Mouse (Mus musculus) testis, postnatal 10 days (tissue): Measurements from ENCODE around the gene Atp2a1.
"Not testable (repeated sequence)": the region's sequence is repeated elsewhere in the genome, so short reads cannot be mapped to it uniquely, and the experiment has no call there.

Source experiments
- DNase-seq: peaks from one replicate; pipeline ENCODE4 v3.0.0; 2021; ENCODE audit warnings: low spot score

Atp2a1 gene

DNA sequence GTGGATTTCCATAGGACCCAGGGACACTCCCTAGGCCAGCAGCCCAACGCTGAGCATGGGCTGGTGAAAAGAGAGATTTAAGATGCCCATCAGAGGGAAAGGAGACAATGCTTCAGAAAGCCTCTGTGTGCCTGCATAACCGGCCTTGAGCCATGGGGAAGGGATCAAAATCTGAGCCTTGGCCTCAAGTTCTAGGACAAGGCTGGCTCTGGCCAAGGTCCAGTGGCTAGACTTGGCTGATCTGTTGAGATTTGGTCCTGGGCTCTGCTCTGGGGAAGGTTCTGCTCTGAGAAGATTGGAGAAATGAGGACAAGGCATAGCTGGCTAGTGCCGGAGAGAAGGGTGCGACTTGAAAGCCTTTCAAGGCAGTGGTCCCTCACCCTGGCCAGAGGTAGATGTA lies 51.8 kb downstream of the Atp2a1 start:
- DNase-seq = no peak

DNA sequence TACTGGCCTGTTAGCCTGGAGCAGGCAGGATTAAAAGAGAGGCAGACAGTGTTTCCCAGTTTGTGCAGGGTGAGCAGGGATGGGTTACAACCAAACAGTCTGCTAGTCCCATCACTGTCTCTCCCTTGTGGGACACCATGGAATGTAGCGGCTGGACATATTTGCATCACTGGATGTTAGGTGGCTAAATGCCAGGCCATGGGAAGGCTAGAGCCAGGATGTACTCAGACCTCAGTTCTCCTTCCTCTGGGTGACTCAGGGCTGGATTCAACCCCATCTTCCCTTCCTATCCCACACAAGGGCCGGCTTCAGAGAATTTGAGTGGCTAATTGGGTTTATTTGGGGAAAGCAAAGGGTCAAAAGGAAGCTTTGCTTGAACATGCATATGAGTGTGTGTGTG lies 54.2 kb downstream of the Atp2a1 start:
- DNase-seq = no peak

DNA sequence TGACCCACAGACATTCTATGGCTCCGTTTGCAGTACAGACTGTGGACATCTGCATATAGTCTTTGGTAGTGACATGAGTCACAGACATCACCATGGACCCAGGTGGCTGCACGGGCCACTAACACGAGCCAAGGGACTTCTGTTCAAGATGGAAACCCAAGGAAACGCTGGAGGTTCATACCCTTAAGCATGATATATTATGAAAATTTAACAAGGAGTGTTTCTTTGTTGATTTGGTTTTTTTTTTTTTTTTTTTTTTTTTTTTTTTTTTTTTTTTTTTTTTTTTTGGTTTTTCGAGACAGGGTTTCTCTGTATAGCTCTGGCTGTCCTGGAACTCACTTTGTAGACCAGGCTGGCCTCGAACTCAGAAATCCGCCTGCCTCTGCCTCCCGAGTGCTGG lies 60.4 kb downstream of the Atp2a1 start:
- not testable (repeated sequence) for DNase-seq

DNA sequence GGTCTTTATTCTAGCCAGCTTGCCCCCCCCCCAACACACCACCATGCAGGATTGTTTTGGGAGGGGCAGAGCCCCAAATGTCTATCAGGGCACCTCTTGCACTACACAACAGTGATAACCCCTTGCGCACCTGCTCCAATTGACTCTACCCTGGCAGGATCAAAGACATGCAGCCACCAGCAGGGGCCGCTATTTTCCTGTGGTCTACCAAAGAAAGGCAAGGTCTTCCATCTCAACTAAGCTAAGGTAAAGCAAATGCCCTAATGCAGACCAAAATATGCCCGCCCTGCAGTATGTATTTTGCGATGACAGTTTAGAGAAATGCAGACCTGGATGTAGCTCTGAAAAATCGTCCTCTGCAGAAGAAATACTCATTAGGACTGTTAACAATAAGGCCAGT lies 63.4 kb downstream of the Atp2a1 start:
- peak; percentile 93 for DNase-seq

DNA sequence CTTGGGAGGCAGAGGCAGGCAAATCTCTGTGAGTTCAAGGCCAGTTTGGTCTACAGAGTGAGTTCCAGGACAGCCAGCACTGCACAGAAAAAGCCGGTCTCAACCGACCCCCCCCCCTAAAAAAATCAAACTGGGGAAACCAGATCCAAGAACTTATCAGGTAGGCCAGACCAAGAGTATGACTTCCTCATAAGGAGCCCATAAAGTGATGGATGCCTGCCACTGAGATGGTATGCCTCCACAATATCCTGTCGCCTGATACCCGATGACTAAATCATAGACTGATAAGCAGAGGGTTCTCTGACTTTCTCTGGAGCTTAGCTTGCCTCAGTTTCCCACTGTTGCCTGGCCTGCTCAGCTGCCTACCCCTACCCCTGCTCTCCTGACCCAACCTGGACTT lies 65.1 kb downstream of the Atp2a1 start:
- DNase-seq = no peak

DNA sequence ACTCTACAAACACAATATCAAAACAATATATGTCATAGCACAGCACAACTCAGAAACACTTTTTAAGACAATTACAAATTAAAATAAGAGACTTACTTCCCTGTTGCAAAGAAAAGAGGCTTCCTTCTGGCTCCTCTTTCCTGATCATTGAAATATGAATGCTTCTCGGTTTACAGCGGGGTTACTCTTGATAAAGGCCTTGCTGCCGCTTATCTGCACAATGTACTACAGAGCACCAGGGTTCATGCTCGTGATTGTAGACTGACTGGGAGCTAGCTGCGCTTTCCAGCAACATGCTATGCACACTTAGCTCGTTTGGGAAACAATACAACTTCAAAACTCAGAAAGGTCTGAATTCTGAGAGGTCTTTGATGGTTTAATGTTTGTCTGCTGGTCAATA lies 65.7 kb downstream of the Atp2a1 start:
- no peak for DNase-seq

DNA sequence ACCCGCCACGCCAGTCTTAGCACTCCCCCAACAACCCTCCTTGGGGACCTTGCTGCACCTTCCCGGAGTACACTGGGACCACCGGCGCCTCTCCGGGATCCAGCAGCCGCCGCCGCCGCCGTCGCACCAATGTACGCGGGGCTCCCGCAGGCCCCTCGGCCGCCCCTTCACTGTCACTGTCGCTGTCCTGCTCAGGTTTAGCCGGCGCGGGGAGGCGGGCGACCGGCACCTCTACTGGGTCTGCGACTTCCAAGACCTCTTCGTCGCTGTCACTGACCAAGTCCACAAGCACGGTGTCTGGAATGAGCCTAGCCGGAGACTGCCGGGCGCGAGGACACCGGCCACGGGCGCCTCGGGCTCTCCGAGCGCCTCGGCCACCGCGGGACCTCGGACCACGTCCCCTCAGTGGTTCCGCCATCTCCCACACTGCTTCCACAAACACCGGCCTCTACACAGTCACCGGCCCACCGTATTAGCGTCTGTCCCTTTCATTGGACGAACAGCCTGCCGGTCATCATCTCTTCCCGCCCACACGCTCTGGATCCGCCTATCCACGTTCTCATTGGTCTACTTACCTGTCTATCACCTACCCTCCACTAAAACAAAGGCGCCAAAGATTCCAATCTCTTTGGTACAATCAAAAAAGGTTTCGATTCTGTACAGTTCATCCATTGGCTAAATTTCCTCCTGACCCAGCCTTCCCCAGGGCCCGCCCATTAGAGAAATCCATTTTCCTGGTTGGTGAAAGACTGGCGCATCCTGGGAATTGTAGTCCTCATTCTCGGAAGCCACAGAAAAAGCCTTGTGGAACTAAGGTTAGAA lies 66.4 kb downstream of the Atp2a1 start, which contains the start of gene Nfatc2ip:
TSS of gene Nfatc2ip (minus strand) at position 440 of the 822 bp plus-strand sequence.
- DNase-seq = peak; percentile 94
